Mouse (Mus musculus) intestine, postnatal 0 days (tissue): ENCODE results near the gene Slc5a6. TPM values are rescaled to one million over a fixed set of nuclear protein-coding genes. Genes with fewer than 3 reads are reported as not detected.
A peak's percentile ranks its signal among the peaks of the same experiment; 100 is the strongest.

Experiments used
- ATAC-seq: fragments of 200-750 bp; cut with Nextera tagmentation; 2 replicates; pipeline ENCODE4 v1.8.0; 2017; ENCODE audit warnings: mild to moderate bottlenecking, moderate TSS enrichment, moderate library complexity
- H3K27ac ChIP-seq: fragments of 300-500 bp; sonication (generic); 2 replicates; pipeline ENCODE4 v1.5.1; 2014; ENCODE audit warnings: mild to moderate bottlenecking, low read depth, low read length, moderate library complexity
- H3K27me3 ChIP-seq: fragments of 300-500 bp; sonication (generic); replicated peaks from 2 replicates; pipeline ENCODE4 v1.6.1; 2014; ENCODE audit warnings: low read length, mixed read lengths; ENCODE audit not compliant: control insufficient read depth, insufficient read depth
- H3K36me3 ChIP-seq: fragments of 300-500 bp; sonication (generic); 2 replicates; pipeline ENCODE4 v1.6.1; 2014; ENCODE audit warnings: mild to moderate bottlenecking, moderate library complexity; ENCODE audit not compliant: control insufficient read depth, insufficient read depth
- H3K4me1 ChIP-seq: fragments of 300-500 bp; sonication (generic); replicated peaks from 2 replicates; pipeline ENCODE4 v1.6.1; 2014; ENCODE audit warnings: antibody characterized with exemption, low read length, mixed read lengths; ENCODE audit not compliant: control insufficient read depth, insufficient read depth
- H3K4me2 ChIP-seq: fragments of 300-500 bp; sonication (generic); replicated peaks from 2 replicates; pipeline ENCODE4 v1.6.1; 2014; ENCODE audit warnings: low read depth, mild to moderate bottlenecking, moderate library complexity
- H3K4me3 ChIP-seq: fragments of 300-500 bp; sonication (generic); 2 replicates; pipeline ENCODE4 v1.5.1; 2014; ENCODE audit warnings: low read depth, low read length
- H3K9ac ChIP-seq: fragments of 300-500 bp; sonication (generic); 2 replicates; pipeline ENCODE4 v1.6.1; 2014; ENCODE audit warnings: mild to moderate bottlenecking, low read depth, low read length
- H3K9me3 ChIP-seq: fragments of 300-500 bp; sonication (generic); 2 replicates; pipeline ENCODE4 v1.6.1; 2016; ENCODE audit warnings: mixed run types; ENCODE audit not compliant: control insufficient read depth
- CTCF ChIP-seq: sonication (generic); IDR thresholded peaks from 2 replicates; pipeline ENCODE4 v1.5.1; 2016; ENCODE audit warnings: low read depth, mild to moderate bottlenecking, control low read depth, antibody characterized with exemption, moderate library complexity
- WGBS: fragments of 180-500 bp; shearing (Covaris S2); extraction: QIAGEN DNeasy Blood & Tissue Kit; methylation state at CpG from one replicate; pipeline ENCODE4 v1.1.7; 2014; 5-methylcytosine and 5-hydroxymethylcytosine counted together
- polyA plus RNA-seq: library from polyadenylated mRNA; unstranded; fragments of >200 nt; fragmentation: Nextera tagmentation; extraction: Ambion mirVana; gene quantifications from 2 replicates; pipeline ENCODE4 v1.2.1, GENCODE M21; 2015

Gene Slc5a6
- 18.0 and 20.0 TPM in 2 replicates for polyA plus RNA-seq

GRCm38 (mm10) chr5:31048763-31049641 is at the start of gene Slc5a6:
Gene Slc5a6, minus strand, starts transcription at chr5:31048924.
- peak within 1 kb of the TSS; percentile 90 for H3K9ac ChIP-seq
- no peaks in the 10 kb centered on the region for H3K9me3 ChIP-seq
- peak; percentile 75 for TF ChIP-seq CTCF
- no peaks in the 10 kb centered on the region for H3K4me1 ChIP-seq
- no peaks in the 10 kb centered on the region for H3K27me3 ChIP-seq
- peaks cover 9% of the 10 kb centered on the region; the same call in 1 of the 2 replicates for H3K36me3 ChIP-seq
- under 1% methylated on average over 23 of the region's 23 CpGs for WGBS
- peak within 1 kb of the TSS; percentile 83 for H3K4me2 ChIP-seq
- peak; percentile 17 for ATAC-seq
- H3K4me3 ChIP-seq: peak within 1 kb of the TSS; percentile 83
- peak within 1 kb of the TSS; percentile 96 for H3K27ac ChIP-seq

GRCm38 (mm10) chr5:31095711-31096480 is 47.2 kb upstream of the Slc5a6 start:
- Histone ChIP-seq H3K4me2 (peak overlapping the region; percentile 79), H3K27me3 (peaks cover 65% of the 10 kb centered on the region), H3K36me3 (no peaks in the 10 kb centered on the region), H3K4me3 (peak overlapping the region; percentile 47), H3K4me1 (peaks cover 3% of the 10 kb centered on the region; the same call in 1 of the 2 replicates), H3K27ac (no peak overlapping the region), H3K9ac (no peak overlapping the region), H3K9me3 (no peaks in the 10 kb centered on the region)
- TF ChIP-seq CTCF: no peak
- no peak for ATAC-seq
- WGBS: 34% methylated on average over 11 of the region's 11 CpGs

GRCm38 (mm10) chr5:31094799-31095691 is 46.3 kb upstream of the Slc5a6 start:
- peak overlapping the region; percentile 47 for H3K4me3 ChIP-seq
- H3K36me3 ChIP-seq: no peaks in the 10 kb centered on the region
- H3K4me2 ChIP-seq: peak overlapping the region; percentile 79
- TF ChIP-seq CTCF: peak; percentile 29; the same call in 1 of the 2 replicates
- peaks cover 68% of the 10 kb centered on the region for H3K27me3 ChIP-seq
- no peaks in the 10 kb centered on the region for H3K9me3 ChIP-seq
- H3K27ac ChIP-seq: no peak overlapping the region
- peaks cover 3% of the 10 kb centered on the region; the same call in 1 of the 2 replicates for H3K4me1 ChIP-seq
- ATAC-seq: no peak; the same call in 1 of the 2 replicates
- WGBS: under 1% methylated on average over 59 of the region's 59 CpGs
- H3K9ac ChIP-seq: no peak overlapping the region

GRCm38 (mm10) chr5:31094100-31094798 is 45.5 kb upstream of the Slc5a6 start:
- Histone ChIP-seq H3K27me3 (peaks cover 72% of the 10 kb centered on the region), H3K4me3 (peak overlapping the region; percentile 47), H3K4me2 (peak overlapping the region; percentile 79), H3K9me3 (no peaks in the 10 kb centered on the region), H3K4me1 (peaks cover 3% of the 10 kb centered on the region; the same call in 1 of the 2 replicates), H3K27ac (no peak overlapping the region), H3K9ac (no peak overlapping the region), H3K36me3 (no peaks in the 10 kb centered on the region)
- 2% methylated on average over 29 of the region's 29 CpGs for WGBS
- TF ChIP-seq CTCF: no peak
- ATAC-seq: no peak
